Mouse (Mus musculus) adrenal gland (tissue): Measurements from ENCODE around the gene Rabggta.

Experiments used
- intact Hi-C: fragments of 180-260 bp; cut with DNase I; formaldehyde crosslinking; loops from one replicate; pipeline ENCODE4 v1.15.1; 2025

Rabggta gene

DNA sequence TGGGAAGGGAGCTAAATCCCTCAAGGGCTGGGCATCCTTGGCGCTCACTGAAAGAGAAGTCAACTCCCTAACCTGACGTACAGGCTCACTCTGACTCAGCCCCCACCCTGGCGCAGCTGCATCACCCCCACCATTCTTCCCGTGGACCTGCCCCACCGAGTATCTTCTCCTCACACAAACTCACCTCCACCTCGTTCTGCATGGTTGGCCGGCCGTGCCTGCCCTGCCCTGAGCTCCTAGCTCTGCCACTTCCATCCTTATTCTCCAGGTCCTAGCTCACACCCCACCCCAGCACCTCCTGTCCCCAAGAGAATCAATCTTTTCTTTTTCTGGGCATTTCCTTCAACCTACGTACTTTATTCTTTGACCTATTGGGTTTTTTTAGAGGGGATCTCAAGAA is 20.9 kb downstream of the Rabggta start:
- intact Hi-C loops = no loop called here

- intact Hi-C loops = no loop called here
Measured at GRCm38 (mm10) chr14:55697226-55697625, 24.8 kb downstream of the Rabggta start.

DNA sequence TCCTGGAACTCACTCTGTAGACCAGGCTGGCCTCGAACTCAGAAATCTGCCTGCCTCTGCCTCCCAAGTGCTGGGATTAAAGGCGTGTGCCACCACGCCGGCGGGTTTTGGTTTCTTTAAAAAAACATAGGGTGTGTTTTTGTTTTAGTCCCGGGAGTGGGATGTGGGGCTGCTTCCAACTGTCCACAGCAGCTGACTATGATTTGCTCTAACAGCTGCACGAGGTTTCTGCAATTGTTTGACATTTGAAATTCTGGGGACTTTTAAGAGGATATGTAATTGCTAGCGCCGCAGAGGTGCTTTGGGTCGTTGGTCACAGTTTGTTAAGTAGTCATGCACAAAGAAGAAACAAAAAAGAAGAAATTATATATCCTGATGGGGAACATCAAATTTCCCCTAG is 32.6 kb downstream of the Rabggta start:
- intact Hi-C loops = no loop called here

- intact Hi-C loops = no loop called here
Measured at GRCm38 (mm10) chr14:55682118-55682493, 40.0 kb downstream of the Rabggta start.

- intact Hi-C loops = no loop called here
Measured at GRCm38 (mm10) chr14:55681160-55682117, 40.6 kb downstream of the Rabggta start, which contains the start of gene Tinf2. TSS of gene Tinf2 (minus strand) at chr14:55681820.

- intact Hi-C loops = no loop called here
Measured at GRCm38 (mm10) chr14:55677615-55678014, 44.4 kb downstream of the Rabggta start.

DNA sequence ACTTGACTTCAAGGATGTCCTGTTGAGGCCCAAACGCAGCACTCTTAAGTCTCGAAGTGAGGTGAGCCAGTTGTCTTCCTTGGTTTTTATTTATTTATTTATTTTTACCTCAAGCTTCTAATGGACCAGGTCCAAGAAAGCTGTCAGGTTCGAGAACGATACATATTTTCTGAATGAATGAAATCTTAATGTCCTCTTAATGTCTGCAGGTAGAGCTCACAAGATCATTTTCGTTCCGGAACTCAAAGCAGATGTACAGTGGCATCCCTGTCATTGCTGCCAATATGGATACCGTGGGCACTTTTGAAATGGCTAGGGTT is 49.4 kb downstream of the Rabggta start:
- intact Hi-C loops = loop anchor here (5.0 kb wide), 1 partner anchor 35 kb away; the partner anchor contains the start of genes Gm49378 and Ipo4

- intact Hi-C loops = loop anchor here (5.0 kb wide), 1 partner anchor 35 kb away; the partner anchor contains the start of genes Gm49378 and Ipo4
Measured at GRCm38 (mm10) chr14:55671833-55672740, 50.0 kb downstream of the Rabggta start, which contains the start of the genes Gmpr2 and Nedd8. TSS of gene Gmpr2 (plus strand) at chr14:55671941. TSS of gene Nedd8 (minus strand) at chr14:55672124.

DNA sequence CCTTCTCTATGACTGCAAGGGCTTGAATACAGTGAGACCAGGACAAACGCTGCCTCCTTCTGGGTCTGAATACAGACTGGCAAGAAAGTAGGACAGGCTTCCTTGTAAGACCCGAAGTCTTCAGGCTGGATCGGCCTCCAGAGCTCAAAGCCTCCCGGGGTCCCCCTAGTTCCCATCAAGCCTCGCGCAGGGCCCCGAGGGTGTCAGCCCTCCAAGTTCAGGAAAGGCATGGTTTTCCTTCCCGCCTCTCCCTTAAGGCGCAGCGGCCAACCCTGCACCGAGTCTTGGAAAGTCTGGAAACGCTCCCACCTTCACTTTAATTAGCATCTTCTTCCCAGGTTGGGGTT is 50.6 kb downstream of the Rabggta start:
- intact Hi-C loops = loop anchor here (5.0 kb wide), 1 partner anchor 34 kb away; the partner anchor contains the start of genes Gm49378 and Ipo4
